Comparison of ENCODE assay signal across 12 mouse cellular contexts in genomic region chr19:53532021-53532420, GRCm38 (mm10). TPM values are rescaled to one million over a fixed set of nuclear protein-coding genes. Genes with fewer than 3 reads are reported as not detected.
DNase-seq lines count a peak whose midpoint lies in the region; ATAC-seq and TF ChIP-seq lines count a peak whose summit lies in the region.
"Had no signal": no experiment of that assay in that cellular context is flagged by ENCODE, and none has a peak within 500 bp of the region (broad histone marks: within the 10 kb centered on the region; RNA-seq: fewer than 3 reads in every experiment).

No protein-coding gene starts in this region.

- no peak for ATAC-seq in embryonic facial prominence, embryonic 13.5 days (ENCODE audit: insufficient number of reproducible peaks, insufficient read depth, low FRiP score, low TSS enrichment, low read depth)
- no peak for ATAC-seq in intestine, postnatal 0 days

- H3K4me2 ChIP-seq in embryonic facial prominence, embryonic 13.5 days = no peak overlapping the region
- H3K4me2 ChIP-seq in intestine, postnatal 0 days (replicated peaks; ENCODE audit: low read depth) = peak overlapping the region; percentile 28; the same call in 1 of the 2 replicates
- H3K4me2 ChIP-seq: hindbrain, embryonic 14.5 days; limb, embryonic 12.5 days had no signal

- peaks cover 27% of the 10 kb centered on the region for H3K27me3 ChIP-seq in embryonic facial prominence, embryonic 13.5 days
- H3K27me3 ChIP-seq in embryonic facial prominence, embryonic 10.5 days (replicated peaks; ENCODE audit: low read depth, poor library complexity, severe bottlenecking) = peaks cover 33% of the 10 kb centered on the region
- H3K27me3 ChIP-seq in intestine, postnatal 0 days (replicated peaks; ENCODE audit: control insufficient read depth, insufficient read depth, low read length) = no peaks in the 10 kb centered on the region

- no peaks in the 10 kb centered on the region for H3K36me3 ChIP-seq in embryonic facial prominence, embryonic 13.5 days
- H3K36me3 ChIP-seq in embryonic facial prominence, embryonic 10.5 days (replicated peaks) = peaks cover 29% of the 10 kb centered on the region
- peaks cover 5% of the 10 kb centered on the region; the same call in 1 of the 2 replicates for H3K36me3 ChIP-seq in intestine, postnatal 0 days (ENCODE audit: control insufficient read depth, insufficient read depth)

- no peak for TF ChIP-seq CTCF in intestine, postnatal 0 days (IDR thresholded peaks at IDR 0.05; ENCODE audit: low read depth)

- peaks cover 28% of the 10 kb centered on the region for H3K4me1 ChIP-seq in embryonic facial prominence, embryonic 13.5 days
- H3K4me1 ChIP-seq in embryonic facial prominence, embryonic 10.5 days = peaks cover 65% of the 10 kb centered on the region
- peaks cover 5% of the 10 kb centered on the region; the same call in 1 of the 2 replicates for H3K4me1 ChIP-seq in intestine, postnatal 0 days (replicated peaks; ENCODE audit: control insufficient read depth, insufficient read depth, low read length)

- no peak overlapping the region for H3K4me3 ChIP-seq in embryonic facial prominence, embryonic 13.5 days
- no peak overlapping the region; the same call in 1 of the 2 replicates for H3K4me3 ChIP-seq in embryonic facial prominence, embryonic 10.5 days
- no peak overlapping the region for H3K4me3 ChIP-seq in intestine, postnatal 0 days (ENCODE audit: low read depth, low read length)
- H3K4me3 ChIP-seq: limb, embryonic 12.5 days had no signal

- no peaks in the 10 kb centered on the region for H3K9me3 ChIP-seq in embryonic facial prominence, embryonic 13.5 days
- H3K9me3 ChIP-seq in embryonic facial prominence, embryonic 10.5 days = no peaks in the 10 kb centered on the region
- H3K9me3 ChIP-seq in intestine, postnatal 0 days (ENCODE audit: control insufficient read depth) = no peaks in the 10 kb centered on the region
- H3K9me3 ChIP-seq: limb, embryonic 12.5 days had no signal

- no peak for DNase-seq in embryonic facial prominence, embryonic 10.5 days (ENCODE audit: low spot score)
- peak; percentile 20 for DNase-seq in lung, postnatal 10 days
- DNase-seq in lung, postnatal 36 days = no peak
- DNase-seq in cerebellum, postnatal 14 days = peak; percentile 76 to 78
- no peak for DNase-seq in frontal cortex, postnatal 14 days (ENCODE audit: low spot score in 2 of 2)
- DNase-seq in gastrocnemius, postnatal 4 days (ENCODE audit: low spot score in 2 of 2) = no peak
- DNase-seq: B cell, adult 2 months; right cerebral cortex, postnatal 4 days had no signal

- H3K9ac ChIP-seq in embryonic facial prominence, embryonic 13.5 days = 0 out of 2 replicates have a peak overlapping the region, but pooled peaks have one; percentile 27
- H3K9ac ChIP-seq in intestine, postnatal 0 days (ENCODE audit: low read depth, low read length) = no peak overlapping the region
- H3K9ac ChIP-seq: hindbrain, embryonic 14.5 days; limb, embryonic 12.5 days had no signal

- WGBS in embryonic facial prominence, embryonic 13.5 days = 45% methylated on average over 6 of the region's 6 CpGs
- WGBS in embryonic facial prominence, embryonic 10.5 days = 54% methylated on average over 6 of the region's 6 CpGs
- 47% methylated on average over 6 of the region's 6 CpGs for WGBS in intestine, postnatal 0 days

- no peak overlapping the region for H3K27ac ChIP-seq in embryonic facial prominence, embryonic 13.5 days
- H3K27ac ChIP-seq in embryonic facial prominence, embryonic 10.5 days (replicated peaks) = no peak overlapping the region
- no peak overlapping the region for H3K27ac ChIP-seq in intestine, postnatal 0 days (ENCODE audit: low read depth, low read length)
- H3K27ac ChIP-seq: hindbrain, embryonic 14.5 days; limb, embryonic 12.5 days had no signal

RNA-seq across cellular contexts. Expression of gene Dusp5, which starts 3.1 kb away (rescaled TPM):
- polyA plus RNA-seq in embryonic facial prominence, embryonic 13.5 days (2015; fragmentation: Nextera tagmentation; extraction: Ambion mirVana) = 1.1 and 2.0 TPM in 2 replicates
- 6.9 and 7.8 TPM in 2 replicates for polyA plus RNA-seq in embryonic facial prominence, embryonic 10.5 days (2016; fragmentation: Nextera tagmentation; extraction: Ambion mirVana)
- polyA plus RNA-seq in intestine, postnatal 0 days (2015; fragmentation: Nextera tagmentation; extraction: Ambion mirVana) = 12.4 and 14.6 TPM in 2 replicates
- 1 to 10 TPM; 1.2 to 1.4 TPM for total RNA-seq in gastrocnemius, postnatal 4 days (2021)

RNA-seq across cellular contexts. Expression of gene Nutf2-ps1, which starts 56.8 kb away (rescaled TPM):
- 349 and 460 TPM in 2 replicates for polyA plus RNA-seq in embryonic facial prominence, embryonic 13.5 days (2015; fragmentation: Nextera tagmentation; extraction: Ambion mirVana)
- polyA plus RNA-seq in embryonic facial prominence, embryonic 10.5 days (2016; fragmentation: Nextera tagmentation; extraction: Ambion mirVana) = 567 and 585 TPM in 2 replicates
- 105 and 125 TPM in 2 replicates for polyA plus RNA-seq in intestine, postnatal 0 days (2015; fragmentation: Nextera tagmentation; extraction: Ambion mirVana)
- total RNA-seq in gastrocnemius, postnatal 4 days (2021) = 10 to 100 TPM; 81.5 to 91.3 TPM

Comparison
In these comparisons a context has a peak if more than half of its experiments do, and no peak if none do; other contexts are left out.
1. DNase-seq: peak in lung, postnatal 10 days (single experiment) and cerebellum, postnatal 14 days (2 of 2); none in embryonic facial prominence, embryonic 10.5 days (single experiment), lung, postnatal 36 days (single experiment), frontal cortex, postnatal 14 days (0 of 2) and gastrocnemius, postnatal 4 days (0 of 2).